Mouse (Mus musculus) urinary bladder, postnatal 10 days (tissue): ENCODE results near the gene Pkn3.
"Not testable (repeated sequence)": the region's sequence is repeated elsewhere in the genome, so short reads cannot be mapped to it uniquely, and the experiment has no call there.

Source experiments
- DNase-seq: peaks from one replicate; pipeline ENCODE4 v3.0.0; 2022; ENCODE audit warnings: low spot score

The Pkn3 gene

GRCm38 (mm10) chr2:30077502-30078348, at the start of gene Pkn3:
TSS of gene Pkn3 (plus strand) at chr2:30077684.
- peak; percentile 54 for DNase-seq

- no peak for DNase-seq
Observed at GRCm38 (mm10) chr2:30032244-30032846, 45.1 kb upstream of the Pkn3 start.

GRCm38 (mm10) chr2:30032957-30033356, 44.5 kb upstream of the Pkn3 start:
- DNase-seq: no peak

- no peak for DNase-seq
Observed at GRCm38 (mm10) chr2:30037762-30038161, 39.7 kb upstream of the Pkn3 start.

GRCm38 (mm10) chr2:30038370-30038769, 39.1 kb upstream of the Pkn3 start:
- no peak for DNase-seq

- DNase-seq: no peak
Observed at GRCm38 (mm10) chr2:30039687-30040086, 37.8 kb upstream of the Pkn3 start.

- peak; percentile 53 for DNase-seq
Observed at GRCm38 (mm10) chr2:30042445-30042844, 35.0 kb upstream of the Pkn3 start.

- DNase-seq: no peak
Observed at GRCm38 (mm10) chr2:30044550-30044949, 32.9 kb upstream of the Pkn3 start.

GRCm38 (mm10) chr2:30047127-30047526, 30.4 kb upstream of the Pkn3 start:
- no peak for DNase-seq

GRCm38 (mm10) chr2:30048101-30048501, 29.4 kb upstream of the Pkn3 start:
- no peak for DNase-seq

GRCm38 (mm10) chr2:30048699-30049388, 28.6 kb upstream of the Pkn3 start, which contains the start of gene Wdr34:
TSS of gene Wdr34 (minus strand) at chr2:30048881.
- DNase-seq: peak; percentile 97

- DNase-seq: no peak
Observed at GRCm38 (mm10) chr2:30049831-30050230, 27.7 kb upstream of the Pkn3 start.

GRCm38 (mm10) chr2:30051992-30052761, 25.3 kb upstream of the Pkn3 start:
- no peak for DNase-seq

GRCm38 (mm10) chr2:30055310-30055709, 22.2 kb upstream of the Pkn3 start:
- not testable (repeated sequence) for DNase-seq

- DNase-seq: no peak
Observed at GRCm38 (mm10) chr2:30056736-30057135, 20.7 kb upstream of the Pkn3 start.

GRCm38 (mm10) chr2:30057223-30057904, 20.1 kb upstream of the Pkn3 start, which contains the start of gene Set:
TSS of gene Set (plus strand) at chr2:30057378.
- DNase-seq: no peak

GRCm38 (mm10) chr2:30058418-30058817, 19.1 kb upstream of the Pkn3 start:
- no peak for DNase-seq

- DNase-seq: no peak
Observed at GRCm38 (mm10) chr2:30061215-30062166, 16.0 kb upstream of the Pkn3 start.

- DNase-seq: no peak
Observed at GRCm38 (mm10) chr2:30062249-30063093, 15.0 kb upstream of the Pkn3 start.
